Comparison of ENCODE assay signal across 8 mouse cellular contexts in genomic region chr15:25510060-25510492, GRCm38 (mm10).
DNase-seq lines count a peak whose midpoint lies in the region; ATAC-seq lines count a peak whose summit lies in the region.

No protein-coding gene starts in this region.

- H3K9me3 ChIP-seq in midbrain, embryonic 14.5 days (ENCODE audit: control insufficient read depth, low read length): no peaks in the 10 kb centered on the region
- H3K9me3 ChIP-seq in midbrain, embryonic 10.5 days (replicated peaks): no peaks in the 10 kb centered on the region
- H3K9me3 ChIP-seq in hindbrain, embryonic 13.5 days: no peaks in the 10 kb centered on the region
- no peaks in the 10 kb centered on the region for H3K9me3 ChIP-seq in midbrain, embryonic 15.5 days

- H3K4me2 ChIP-seq in midbrain, embryonic 14.5 days (ENCODE audit: low read length): peak overlapping the region; percentile 27
- 0 out of 2 replicates have a peak overlapping the region, but pooled peaks have one; percentile 27 for H3K4me2 ChIP-seq in hindbrain, embryonic 13.5 days
- H3K4me2 ChIP-seq in midbrain, embryonic 15.5 days: peak overlapping the region; percentile 9; the same call in 1 of the 2 replicates

- no peak for ATAC-seq in midbrain, embryonic 14.5 days (ENCODE audit: low FRiP score, low TSS enrichment)
- ATAC-seq in hindbrain, embryonic 13.5 days (ENCODE audit: low FRiP score): 0 out of 2 replicates have a peak, but pooled peaks have one; percentile 52
- ATAC-seq in midbrain, embryonic 15.5 days (replicated peaks): peak; percentile 86

- WGBS in midbrain, embryonic 14.5 days: 26% methylated on average over 8 of the region's 8 CpGs
- 59% methylated on average over 8 of the region's 8 CpGs for WGBS in midbrain, embryonic 10.5 days
- WGBS in hindbrain, embryonic 13.5 days: 51% methylated on average over 8 of the region's 8 CpGs
- WGBS in midbrain, embryonic 15.5 days: 37% methylated on average over 8 of the region's 8 CpGs

- intact Hi-C loops in heart, postnatal 36 days (cut with DNase I): no loop called here

- H3K27me3 ChIP-seq in midbrain, embryonic 14.5 days (ENCODE audit: control insufficient read depth, insufficient read depth, low read length): no peaks in the 10 kb centered on the region
- H3K27me3 ChIP-seq in midbrain, embryonic 10.5 days (ENCODE audit: low read depth, poor library complexity, severe bottlenecking): peaks cover under 1% of the 10 kb centered on the region; the same call in 1 of the 2 replicates
- no peaks in the 10 kb centered on the region for H3K27me3 ChIP-seq in hindbrain, embryonic 13.5 days
- peaks cover 4% of the 10 kb centered on the region; the same call in 1 of the 2 replicates for H3K27me3 ChIP-seq in midbrain, embryonic 15.5 days (replicated peaks)

- H3K9ac ChIP-seq in midbrain, embryonic 14.5 days (replicated peaks; ENCODE audit: low read length): no peak overlapping the region; the same call in 1 of the 2 replicates
- no peak overlapping the region for H3K9ac ChIP-seq in hindbrain, embryonic 13.5 days
- H3K9ac ChIP-seq in midbrain, embryonic 15.5 days: no peak overlapping the region

- H3K4me3 ChIP-seq in midbrain, embryonic 14.5 days (replicated peaks; ENCODE audit: low read depth, low read length): no peak overlapping the region
- no peak overlapping the region for H3K4me3 ChIP-seq in midbrain, embryonic 10.5 days
- H3K4me3 ChIP-seq in hindbrain, embryonic 13.5 days: no peak overlapping the region
- H3K4me3 ChIP-seq in midbrain, embryonic 15.5 days: no peak overlapping the region

- peak; percentile 31 for DNase-seq in heart, adult 8-10 months (ENCODE audit: low spot score)
- no peak for DNase-seq in heart, postnatal 36 days
- DNase-seq in midbrain, embryonic 14.5 days: peak; percentile 55
- DNase-seq in midbrain, embryonic 10.5 days (ENCODE audit: low spot score): no peak
- DNase-seq in adrenal gland, postnatal 14 days: no peak
- no peak for DNase-seq in ovary, adult 18-20 months (ENCODE audit: low spot score)

- H3K4me1 ChIP-seq in midbrain, embryonic 14.5 days (ENCODE audit: control insufficient read depth, insufficient read depth, low read length): peaks cover 6% of the 10 kb centered on the region; the same call in 1 of the 2 replicates
- H3K4me1 ChIP-seq in midbrain, embryonic 10.5 days: peaks cover 14% of the 10 kb centered on the region
- H3K4me1 ChIP-seq in hindbrain, embryonic 13.5 days (replicated peaks): peaks cover 11% of the 10 kb centered on the region
- H3K4me1 ChIP-seq in midbrain, embryonic 15.5 days: peaks cover 7% of the 10 kb centered on the region

- H3K27ac ChIP-seq in midbrain, embryonic 14.5 days (replicated peaks; ENCODE audit: low read depth, low read length): peak overlapping the region; percentile 58; the same call in 1 of the 2 replicates
- no peak overlapping the region for H3K27ac ChIP-seq in midbrain, embryonic 10.5 days (replicated peaks)
- H3K27ac ChIP-seq in hindbrain, embryonic 13.5 days: peak overlapping the region; percentile 44; the same call in 1 of the 2 replicates
- 0 out of 2 replicates have a peak overlapping the region, but pooled peaks have one; percentile 31 for H3K27ac ChIP-seq in midbrain, embryonic 15.5 days

- H3K36me3 ChIP-seq in midbrain, embryonic 14.5 days (ENCODE audit: control insufficient read depth, insufficient read depth, low read length): no peaks in the 10 kb centered on the region
- no peaks in the 10 kb centered on the region for H3K36me3 ChIP-seq in midbrain, embryonic 10.5 days
- no peaks in the 10 kb centered on the region for H3K36me3 ChIP-seq in hindbrain, embryonic 13.5 days
- H3K36me3 ChIP-seq in midbrain, embryonic 15.5 days (replicated peaks): no peaks in the 10 kb centered on the region

Comparison
In these comparisons a context has a peak if more than half of its experiments do, and no peak if none do; other contexts are left out.
1. DNase-seq: peak in heart, adult 8-10 months (single experiment) and midbrain, embryonic 14.5 days (single experiment); none in heart, postnatal 36 days (0 of 2), midbrain, embryonic 10.5 days (single experiment), adrenal gland, postnatal 14 days (single experiment) and ovary, adult 18-20 months (single experiment).
2. Peak in every context shown above with its lines, with median percentiles within 50 percentile points of each other: H3K4me2 ChIP-seq.